Mouse (Mus musculus): ENCODE data around the gene Rragd.
"Not testable (repeated sequence)": the region's sequence is repeated elsewhere in the genome, so short reads cannot be mapped to it uniquely, and the experiment has no call there.

Gene Rragd

DNA sequence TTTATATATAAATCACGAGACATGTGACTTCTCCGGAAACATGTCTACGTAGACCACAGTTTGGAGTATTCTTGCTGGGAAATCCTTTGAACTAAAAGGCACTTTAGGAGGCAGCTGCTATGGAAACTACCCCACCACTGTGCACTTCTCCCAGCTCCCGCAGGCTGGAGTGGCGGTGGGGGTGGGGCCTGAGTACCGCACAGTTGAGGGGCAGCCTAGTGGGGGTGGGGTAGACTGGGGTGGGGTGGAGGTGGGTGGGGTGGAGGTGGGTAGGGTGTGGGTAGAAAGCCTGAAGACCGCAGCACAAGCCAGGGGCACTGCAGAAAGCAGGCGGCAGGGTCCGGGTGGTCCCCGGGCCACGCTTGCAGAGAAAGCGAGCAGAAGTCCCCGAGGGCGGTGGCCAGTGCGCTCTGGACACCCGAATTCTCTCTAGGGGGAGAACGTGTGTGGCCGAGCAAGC is at the start of gene Rragd:
Rragd (plus strand) TSS at position 322 of the 460 bp plus-strand sequence.
- in situ Hi-C loops (cut with MboI; ENCODE audit: low sequenced_read_pairs), result no loop called here

DNA sequence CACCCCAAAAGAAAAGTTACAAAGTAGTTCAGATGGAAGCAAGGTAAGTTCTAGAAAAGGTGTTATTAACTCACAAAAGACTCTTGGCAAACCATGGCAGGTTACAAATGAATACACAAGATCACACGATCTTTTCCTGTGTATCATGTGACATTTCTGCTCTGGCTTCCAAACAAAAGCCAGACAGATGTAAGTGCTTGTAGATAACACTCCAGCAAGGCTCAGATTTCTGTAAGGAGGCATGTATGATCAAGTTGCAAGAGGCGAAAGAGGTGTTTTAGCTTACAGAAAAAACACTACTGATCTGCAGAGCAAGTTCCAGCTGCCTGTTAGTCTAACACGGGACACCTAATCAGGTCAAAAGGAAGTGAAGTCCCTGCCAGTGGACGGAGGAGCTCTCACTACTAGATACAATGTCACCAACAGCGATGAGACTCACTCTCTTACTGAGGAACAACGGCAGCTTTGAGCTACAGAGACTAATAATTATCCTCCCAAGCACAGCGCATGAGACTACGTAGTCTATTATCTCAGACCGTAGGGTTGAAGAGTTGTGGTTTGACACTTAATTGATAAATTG is 46.0 kb upstream of the Rragd start:
- in situ Hi-C loops (cut with MboI; ENCODE audit: low sequenced_read_pairs), result no loop called here

DNA sequence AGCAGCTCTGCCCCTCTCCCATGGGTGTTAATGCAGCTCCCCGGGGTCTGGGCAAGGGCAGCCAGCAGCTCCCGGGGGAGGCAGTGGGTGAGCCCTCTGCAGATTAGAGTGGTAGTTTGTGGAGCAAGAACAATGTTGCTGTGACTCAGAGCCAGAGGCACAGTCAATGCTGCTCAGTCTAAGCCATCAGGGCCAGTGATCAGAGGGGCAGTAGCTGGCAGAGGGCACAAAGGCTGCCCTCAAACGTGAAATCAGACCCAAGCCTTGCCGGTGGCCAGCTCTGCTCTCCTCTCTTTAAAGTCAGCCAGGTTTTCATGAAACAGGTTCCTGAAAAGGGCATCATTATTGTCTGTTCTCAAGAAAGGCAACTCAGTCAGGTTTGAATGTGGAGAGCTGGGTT is 43.3 kb upstream of the Rragd start:
- in situ Hi-C loops (cut with MboI; ENCODE audit: low sequenced_read_pairs), result no loop called here

DNA sequence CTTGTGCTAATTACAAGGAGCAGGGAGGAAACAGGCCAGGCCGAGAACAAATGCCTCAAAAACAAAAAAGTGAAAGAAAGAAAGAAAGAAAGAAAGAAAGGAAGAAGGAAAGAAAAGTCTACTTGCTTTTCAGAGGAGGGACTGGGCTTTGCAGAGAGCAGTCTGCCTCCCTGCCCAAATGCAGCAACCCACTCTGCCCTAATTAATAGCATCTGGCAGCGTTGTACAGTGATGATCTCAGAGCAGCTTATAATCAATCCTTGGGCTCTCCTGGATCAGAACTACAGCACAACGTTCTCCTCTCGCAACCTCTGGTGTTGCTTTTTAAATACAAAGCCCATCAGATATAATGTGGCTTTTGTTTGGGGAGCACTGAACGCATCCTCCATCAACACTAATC is 42.9 kb upstream of the Rragd start:
- in situ Hi-C loops (cut with MboI; ENCODE audit: low sequenced_read_pairs), result no loop called here

DNA sequence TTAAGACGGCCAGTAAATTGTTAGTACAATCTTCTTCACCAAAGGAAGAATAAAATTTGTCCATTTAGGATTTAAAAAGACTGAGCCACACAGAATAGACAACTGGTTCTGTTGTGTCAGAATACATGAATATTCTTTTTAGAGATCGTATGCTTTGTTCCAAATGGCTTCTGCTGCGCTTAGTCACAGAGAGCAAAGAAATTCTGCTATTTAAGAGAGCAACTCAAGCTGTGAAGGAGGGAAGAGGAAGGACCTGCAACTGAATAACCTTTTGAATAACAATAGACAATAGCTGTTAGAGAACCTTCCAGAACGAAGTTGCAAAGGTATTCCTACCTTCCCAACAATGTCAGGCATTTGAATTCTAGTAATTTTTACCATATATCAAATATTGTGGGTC is 41.9 kb upstream of the Rragd start:
- in situ Hi-C loops (cut with MboI; ENCODE audit: low sequenced_read_pairs), result no loop called here

- in situ Hi-C loops (cut with MboI; ENCODE audit: low sequenced_read_pairs), result no loop called here
These were observed 35.2 kb upstream of the Rragd start for GRCm38 (mm10) chr4:32947631-32948030.

DNA sequence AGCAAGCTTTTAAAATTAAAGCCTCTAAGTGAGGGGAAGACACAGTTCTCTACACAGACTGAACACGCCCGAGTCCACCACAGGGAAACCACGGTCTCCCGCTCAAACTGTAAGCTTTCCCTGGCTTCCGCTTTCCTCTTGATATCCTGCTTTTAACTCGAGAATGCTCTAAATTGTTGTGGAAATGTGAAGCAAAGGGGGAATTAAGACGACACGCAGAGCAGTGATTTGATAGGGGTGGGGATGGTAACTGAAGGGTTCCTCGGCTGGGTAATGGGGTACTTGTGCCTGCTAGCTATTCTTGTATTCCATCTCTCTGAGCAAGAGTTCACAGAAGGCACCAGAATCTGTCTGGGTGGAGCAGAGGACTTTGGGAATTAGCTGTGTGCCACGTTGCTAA is 34.1 kb upstream of the Rragd start:
- in situ Hi-C loops (cut with MboI; ENCODE audit: low sequenced_read_pairs), result no loop called here

DNA sequence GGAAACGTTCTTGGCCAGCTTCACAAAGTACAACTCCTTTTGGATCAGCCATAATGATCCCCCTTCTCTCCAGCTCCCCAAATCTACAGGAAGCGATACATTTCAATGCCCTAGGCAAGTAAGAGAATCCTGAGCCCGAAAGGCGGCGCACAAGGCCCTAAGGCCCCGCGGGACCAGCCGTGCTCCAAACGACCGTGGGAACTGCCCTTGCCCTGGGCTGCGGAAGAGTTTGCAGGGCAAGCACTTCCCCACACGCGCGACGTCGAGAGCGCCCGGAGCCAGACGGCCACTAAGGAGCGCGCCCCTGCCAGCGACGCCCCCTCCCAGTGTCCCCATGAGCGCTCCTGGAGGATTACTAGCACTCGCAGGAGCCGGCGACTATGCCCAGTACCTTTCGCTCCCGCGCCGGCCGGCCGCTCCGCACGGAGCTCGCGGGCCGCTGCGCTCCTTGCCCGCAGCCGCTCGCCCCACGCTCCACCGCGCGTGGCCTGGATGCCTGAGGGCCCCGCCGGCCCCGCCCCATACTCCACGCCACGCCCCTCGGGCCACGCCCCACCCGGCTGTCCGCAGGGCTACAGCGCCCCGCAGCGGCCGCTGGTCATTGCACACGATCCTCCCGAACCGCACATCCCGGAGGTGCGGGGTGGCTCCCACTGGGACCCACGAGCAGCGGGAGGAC is 32.3 kb upstream of the Rragd start, which contains the start of gene Ankrd6:
Ankrd6 (minus strand) TSS at position 486 of the 679 bp plus-strand sequence.
- in situ Hi-C loops (cut with MboI; ENCODE audit: low sequenced_read_pairs), result no loop called here

- in situ Hi-C loops (cut with MboI; ENCODE audit: low sequenced_read_pairs), result no loop called here
These were observed 31.5 kb upstream of the Rragd start for GRCm38 (mm10) chr4:32951035-32951940.

DNA sequence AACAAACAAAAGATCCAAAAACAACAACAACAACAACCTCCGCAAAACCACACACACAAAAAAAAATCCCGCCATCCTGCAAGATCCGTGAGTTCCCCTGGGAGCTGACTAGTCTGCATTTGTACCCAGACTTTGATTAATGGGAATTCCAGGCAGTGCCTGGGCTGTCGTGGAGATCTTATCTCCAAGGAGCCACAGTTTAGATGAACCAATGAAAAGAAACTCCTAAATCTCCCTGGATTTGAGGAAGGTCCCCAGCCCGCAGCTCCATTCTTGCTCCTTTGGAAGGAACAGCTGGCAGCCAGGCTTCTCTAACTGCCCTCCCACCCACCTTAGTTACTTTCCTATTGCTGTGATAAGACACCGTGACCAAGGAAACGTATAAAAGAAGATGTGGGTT is 30.2 kb upstream of the Rragd start:
- in situ Hi-C loops (cut with MboI; ENCODE audit: low sequenced_read_pairs), result no loop called here

DNA sequence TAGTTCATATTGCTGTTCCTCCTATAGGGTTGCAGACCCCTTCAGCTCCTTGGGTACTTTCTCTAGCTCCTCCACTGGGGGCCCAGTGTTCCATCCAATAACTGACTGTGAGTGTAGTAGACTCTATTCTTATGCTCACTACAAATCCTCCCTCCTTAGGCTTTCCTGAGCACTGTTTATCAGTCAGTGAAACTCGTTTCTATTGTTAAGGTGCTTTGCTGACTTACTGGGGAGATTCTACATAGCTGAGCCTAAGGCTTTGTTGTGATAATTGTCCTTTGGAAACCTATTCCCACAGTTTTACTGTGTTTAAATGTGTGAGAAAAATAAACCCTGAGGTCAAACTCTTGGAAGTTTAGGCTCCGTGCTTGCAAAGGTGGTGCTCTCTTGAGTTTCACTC is 26.4 kb upstream of the Rragd start:
- in situ Hi-C loops (cut with MboI; ENCODE audit: low sequenced_read_pairs), result no loop called here

- in situ Hi-C loops (cut with MboI; ENCODE audit: low sequenced_read_pairs), result no loop called here
These were observed 21.4 kb upstream of the Rragd start for GRCm38 (mm10) chr4:32961394-32961793.

GRCm38 (mm10) chr4:32964619-32965018 is 18.2 kb upstream of the Rragd start:
- in situ Hi-C loops (cut with MboI; ENCODE audit: low sequenced_read_pairs), result not testable (repeated sequence)

GRCm38 (mm10) chr4:32977331-32977730 is 5.5 kb upstream of the Rragd start:
- in situ Hi-C loops (cut with MboI; ENCODE audit: low sequenced_read_pairs), result no loop called here

DNA sequence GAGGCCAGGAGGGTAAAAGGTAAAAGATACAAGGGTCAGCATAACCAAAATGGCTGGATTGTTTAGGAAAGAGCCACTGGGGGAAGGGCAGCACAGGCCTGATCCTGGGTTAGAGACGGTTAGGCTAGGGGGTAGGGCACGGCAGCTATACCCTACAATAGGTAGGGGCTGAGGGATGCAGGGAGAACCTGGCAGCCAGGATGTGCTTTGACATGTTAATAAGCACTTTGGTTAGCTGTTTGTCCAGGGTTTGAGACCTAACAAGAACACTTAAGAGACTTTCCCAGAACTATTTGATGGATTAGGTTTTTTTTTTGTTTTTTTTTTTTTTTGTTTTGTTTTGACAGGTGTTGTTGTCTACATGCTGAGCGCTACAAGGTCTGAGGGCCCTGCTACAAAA is 2.8 kb upstream of the Rragd start:
- in situ Hi-C loops (cut with MboI; ENCODE audit: low sequenced_read_pairs), result no loop called here

- in situ Hi-C loops (cut with MboI; ENCODE audit: low sequenced_read_pairs), result no loop called here
These were observed 1.2 kb upstream of the Rragd start for GRCm38 (mm10) chr4:32981617-32982016.

- in situ Hi-C loops (cut with MboI; ENCODE audit: low sequenced_read_pairs), result no loop called here
These were observed 659 bp upstream of the Rragd start for GRCm38 (mm10) chr4:32982041-32982715.

DNA sequence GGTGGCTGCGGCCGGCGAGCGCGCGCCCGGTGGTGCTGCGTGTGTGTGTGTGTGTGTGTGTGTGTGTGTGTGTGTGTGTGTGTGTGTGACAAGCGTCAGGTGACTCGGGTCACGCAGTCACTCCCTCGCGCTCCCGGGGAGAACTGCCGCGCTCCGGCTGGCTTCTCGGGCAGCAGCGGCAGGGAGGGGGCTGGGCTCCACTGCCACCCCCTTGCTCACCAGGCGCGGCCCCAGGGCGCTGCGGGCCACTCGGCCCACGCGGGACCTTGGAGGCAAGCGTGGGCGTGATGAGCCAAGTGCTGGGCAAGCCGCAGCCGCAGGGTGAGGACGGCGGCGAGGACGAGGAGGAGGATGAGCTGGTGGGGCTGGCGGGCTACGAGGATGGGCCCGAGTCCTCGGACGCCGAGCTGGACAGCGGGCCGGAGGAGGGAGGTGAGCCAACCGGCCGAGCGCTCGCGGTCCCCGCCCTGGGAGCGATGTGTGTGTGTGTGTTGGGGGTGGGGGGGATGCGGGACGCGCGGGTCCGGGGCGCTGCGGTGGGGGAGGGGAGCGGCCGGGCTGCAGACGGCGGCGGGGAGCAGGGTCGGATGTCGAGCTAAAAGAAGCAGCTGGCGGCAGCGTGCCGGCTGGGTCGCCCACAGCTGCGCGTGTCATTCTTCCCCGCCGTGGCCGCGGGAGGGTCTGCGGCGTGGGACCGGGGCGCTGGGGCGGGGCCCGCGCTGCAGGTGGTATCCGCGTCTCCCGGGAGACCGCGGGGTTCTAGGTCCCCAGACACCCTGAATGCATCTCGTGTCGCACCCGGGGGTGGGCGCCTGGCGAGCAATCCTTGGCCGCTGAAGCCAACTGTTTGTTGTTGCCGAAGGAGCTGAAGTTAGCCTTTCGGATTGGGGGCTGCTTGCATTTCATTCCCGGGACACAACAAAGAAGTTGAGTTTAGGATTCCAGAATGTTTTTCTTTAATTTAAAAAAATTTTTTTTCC is 629 bp downstream of the Rragd start:
- in situ Hi-C loops (cut with MboI; ENCODE audit: low sequenced_read_pairs), result no loop called here

GRCm38 (mm10) chr4:32984242-32984641 is 1.4 kb downstream of the Rragd start:
- in situ Hi-C loops (cut with MboI; ENCODE audit: low sequenced_read_pairs), result no loop called here
